Mouse (Mus musculus): ENCODE measurements around the gene Olfr191. TPM values are rescaled to one million over a fixed set of nuclear protein-coding genes. Genes with fewer than 3 reads are reported as not detected.

Olfr191 gene
- polyA plus RNA-seq, 2 experiments = not detected

DNA sequence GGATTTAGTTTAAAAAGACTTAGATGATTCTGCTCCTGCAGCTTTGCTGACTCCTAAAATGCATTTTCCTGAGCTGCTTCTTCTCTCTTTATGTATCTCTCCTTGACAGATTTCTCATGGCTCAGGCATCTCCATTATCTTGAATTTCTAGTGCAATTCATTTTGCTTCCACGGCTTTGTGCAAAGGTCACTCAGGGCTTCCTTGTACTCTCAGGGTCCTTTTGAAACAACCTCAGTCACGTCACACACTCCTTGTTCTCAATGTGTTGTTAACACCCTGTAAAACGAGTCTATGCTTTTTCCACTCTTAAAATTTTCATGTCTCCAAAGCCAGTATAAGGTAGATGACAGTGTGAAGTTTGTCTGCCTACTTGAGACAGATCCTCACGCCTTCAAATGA lies 42.0 kb downstream of the Olfr191 start:
- DNase-seq (ENCODE audit: low spot score) (no peak), ATAC-seq (ENCODE audit: low FRiP score, low read depth) (no peak)
- H3K27ac ChIP-seq (replicated peaks; ENCODE audit: low read depth, low read length) = no peak overlapping the region
- no peaks in the 10 kb centered on the region for H3K36me3 ChIP-seq (ENCODE audit: control insufficient read depth, insufficient read depth, low read length)
- no peak for TF ChIP-seq POLR2A (IDR thresholded peaks at IDR 0.05; ENCODE audit: borderline replicate concordance, extremely low read depth, insufficient read depth, insufficient read length)
- no peak overlapping the region for H3K4me2 ChIP-seq (replicated peaks; ENCODE audit: low read depth, low read length, severe bottlenecking)
- 66% methylated on average over 4 of the region's 4 CpGs for WGBS
- no peak overlapping the region for H3K9ac ChIP-seq (ENCODE audit: low read depth, low read length, severe bottlenecking)
- H3K4me3 ChIP-seq (replicated peaks; ENCODE audit: low read length) = no peak overlapping the region
- H3K4me1 ChIP-seq (ENCODE audit: control insufficient read depth, insufficient read depth, low read length) = no peaks in the 10 kb centered on the region
- no peaks in the 10 kb centered on the region for H3K9me3 ChIP-seq (ENCODE audit: control insufficient read depth, low read length)
- no peaks in the 10 kb centered on the region for H3K27me3 ChIP-seq (ENCODE audit: control insufficient read depth, insufficient read depth, low read length)

DNA sequence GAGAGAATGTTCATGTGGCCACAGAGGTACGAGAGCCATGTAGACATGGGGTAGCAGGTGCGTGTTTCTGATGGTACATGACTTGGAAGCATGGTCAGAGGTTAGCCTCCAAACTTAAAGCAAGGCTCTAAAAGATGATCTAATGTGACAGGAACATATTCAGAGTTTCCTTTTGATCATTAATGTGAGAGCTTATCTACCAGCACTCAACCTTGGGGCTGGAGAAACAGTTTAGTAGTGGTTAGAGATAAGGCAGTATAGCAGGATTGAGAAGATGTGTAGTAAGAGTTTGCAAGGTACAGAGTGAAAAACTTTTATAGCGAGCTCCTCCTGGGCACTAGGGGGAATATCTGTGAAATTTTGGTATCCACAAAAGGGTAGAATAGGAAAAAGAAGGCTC lies 43.8 kb downstream of the Olfr191 start:
- no peak overlapping the region for H3K9ac ChIP-seq (ENCODE audit: low read depth, low read length, severe bottlenecking)
- H3K4me1 ChIP-seq (ENCODE audit: control insufficient read depth, insufficient read depth, low read length) = no peaks in the 10 kb centered on the region
- H3K4me2 ChIP-seq (replicated peaks; ENCODE audit: low read depth, low read length, severe bottlenecking) = no peak overlapping the region
- H3K27me3 ChIP-seq (ENCODE audit: control insufficient read depth, insufficient read depth, low read length) = no peaks in the 10 kb centered on the region
- H3K27ac ChIP-seq (replicated peaks; ENCODE audit: low read depth, low read length) = no peak overlapping the region
- no peak for ATAC-seq (ENCODE audit: low FRiP score, low read depth)
- no peak for DNase-seq (ENCODE audit: low spot score)
- H3K36me3 ChIP-seq (ENCODE audit: control insufficient read depth, insufficient read depth, low read length) = no peaks in the 10 kb centered on the region
- WGBS = 85% methylated on average over 3 of the region's 3 CpGs
- no peak overlapping the region for H3K4me3 ChIP-seq (replicated peaks; ENCODE audit: low read length)
- no peak for TF ChIP-seq POLR2A (IDR thresholded peaks at IDR 0.05; ENCODE audit: borderline replicate concordance, extremely low read depth, insufficient read depth, insufficient read length)
- H3K9me3 ChIP-seq (ENCODE audit: control insufficient read depth, low read length) = no peaks in the 10 kb centered on the region

DNA sequence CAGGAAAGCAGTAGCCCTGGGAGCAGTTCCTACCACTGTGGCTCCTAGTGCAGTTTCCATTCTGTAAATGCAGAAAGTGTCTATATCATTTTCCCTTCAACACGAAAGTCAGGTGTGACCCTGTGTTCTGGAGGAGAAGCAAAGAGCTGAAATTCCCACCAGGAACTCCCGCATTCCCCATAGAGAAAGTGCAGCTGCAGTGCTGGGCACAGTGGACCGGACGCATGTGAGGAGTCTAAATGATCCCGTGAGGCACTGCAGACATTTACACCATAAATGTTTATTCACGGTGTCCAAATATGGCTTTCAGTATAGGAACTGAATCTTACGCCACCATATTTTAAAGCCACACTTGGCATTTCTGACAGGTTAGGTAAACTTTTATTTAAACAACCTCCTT lies 49.9 kb downstream of the Olfr191 start, which contains the start of gene Olfr187:
Gene Olfr187 (minus strand): TSS at position 58 of the 400 bp plus-strand sequence.
- H3K36me3 ChIP-seq (ENCODE audit: control insufficient read depth, insufficient read depth, low read length) = no peaks in the 10 kb centered on the region
- no peak within 1 kb of the TSS for H3K4me3 ChIP-seq (replicated peaks; ENCODE audit: low read length)
- no peak for ATAC-seq (ENCODE audit: low FRiP score, low read depth)
- no peak for DNase-seq (ENCODE audit: low spot score)
- no peaks in the 10 kb centered on the region for H3K4me1 ChIP-seq (ENCODE audit: control insufficient read depth, insufficient read depth, low read length)
- H3K9me3 ChIP-seq (ENCODE audit: control insufficient read depth, low read length) = no peaks in the 10 kb centered on the region
- H3K27me3 ChIP-seq (ENCODE audit: control insufficient read depth, insufficient read depth, low read length) = no peaks in the 10 kb centered on the region
- WGBS = 79% methylated on average over 7 of the region's 7 CpGs
- no peak for TF ChIP-seq POLR2A (IDR thresholded peaks at IDR 0.05; ENCODE audit: borderline replicate concordance, extremely low read depth, insufficient read depth, insufficient read length)
- no peak within 1 kb of the TSS for H3K4me2 ChIP-seq (replicated peaks; ENCODE audit: low read depth, low read length, severe bottlenecking)
- no peak within 1 kb of the TSS for H3K27ac ChIP-seq (replicated peaks; ENCODE audit: low read depth, low read length)
- H3K9ac ChIP-seq (ENCODE audit: low read depth, low read length, severe bottlenecking) = no peak within 1 kb of the TSS

Other genes starting within 250 kb of the Olfr191 start
- gene Olfr177, start 215.1 kb downstream of the Olfr191 start, polyA plus RNA-seq (2012; rRNA removed) = not detected in 2 replicates
- not detected in 2 replicates for gene Olfr177, start 215.1 kb downstream of the Olfr191 start, polyA plus RNA-seq (2014; fragmentation: Nextera tagmentation; extraction: Ambion mirVana)
- not detected in 2 replicates for gene Olfr178, start 197.8 kb downstream of the Olfr191 start, polyA plus RNA-seq (2012; rRNA removed)
- not detected in 2 replicates for gene Olfr178, start 197.8 kb downstream of the Olfr191 start, polyA plus RNA-seq (2014; fragmentation: Nextera tagmentation; extraction: Ambion mirVana)
- gene Olfr181, start 161.1 kb downstream of the Olfr191 start, polyA plus RNA-seq (2012; rRNA removed) = not detected in 2 replicates
- not detected in 2 replicates for gene Olfr181, start 161.1 kb downstream of the Olfr191 start, polyA plus RNA-seq (2014; fragmentation: Nextera tagmentation; extraction: Ambion mirVana)
- not detected in 2 replicates for gene Olfr180, start 160.4 kb downstream of the Olfr191 start, polyA plus RNA-seq (2012; rRNA removed)
- gene Olfr180, start 160.4 kb downstream of the Olfr191 start, polyA plus RNA-seq (2014; fragmentation: Nextera tagmentation; extraction: Ambion mirVana) = not detected in 2 replicates
- gene Olfr183, start 94.5 kb downstream of the Olfr191 start, polyA plus RNA-seq (2012; rRNA removed) = not detected in 2 replicates
- not detected in 2 replicates for gene Olfr183, start 94.5 kb downstream of the Olfr191 start, polyA plus RNA-seq (2014; fragmentation: Nextera tagmentation; extraction: Ambion mirVana)
- not detected in 2 replicates for gene Olfr186, start 59.5 kb downstream of the Olfr191 start, polyA plus RNA-seq (2012; rRNA removed)
- gene Olfr186, start 59.5 kb downstream of the Olfr191 start, polyA plus RNA-seq (2014; fragmentation: Nextera tagmentation; extraction: Ambion mirVana) = not detected in 2 replicates
- not detected in 2 replicates for gene Olfr187, start 50.1 kb downstream of the Olfr191 start, polyA plus RNA-seq (2012; rRNA removed)
- gene Olfr187, start 50.1 kb downstream of the Olfr191 start, polyA plus RNA-seq (2014; fragmentation: Nextera tagmentation; extraction: Ambion mirVana) = not detected in 2 replicates
- gene Olfr190, start 11.8 kb downstream of the Olfr191 start, polyA plus RNA-seq (2012; rRNA removed) = not detected in 2 replicates
- not detected in 2 replicates for gene Olfr190, start 11.8 kb downstream of the Olfr191 start, polyA plus RNA-seq (2014; fragmentation: Nextera tagmentation; extraction: Ambion mirVana)
- not detected in 2 replicates for gene Olfr193, start 22.1 kb upstream of the Olfr191 start, polyA plus RNA-seq (2012; rRNA removed)
- not detected in 2 replicates for gene Olfr193, start 22.1 kb upstream of the Olfr191 start, polyA plus RNA-seq (2014; fragmentation: Nextera tagmentation; extraction: Ambion mirVana)
- not detected in 2 replicates for gene Olfr194, start 31.2 kb upstream of the Olfr191 start, polyA plus RNA-seq (2012; rRNA removed)
- gene Olfr194, start 31.2 kb upstream of the Olfr191 start, polyA plus RNA-seq (2014; fragmentation: Nextera tagmentation; extraction: Ambion mirVana) = not detected in 2 replicates
- gene Olfr195, start 57.2 kb upstream of the Olfr191 start, polyA plus RNA-seq (2012; rRNA removed) = not detected in 2 replicates
- not detected in 2 replicates for gene Olfr195, start 57.2 kb upstream of the Olfr191 start, polyA plus RNA-seq (2014; fragmentation: Nextera tagmentation; extraction: Ambion mirVana)
- not detected in 2 replicates for gene Olfr196, start 80.6 kb upstream of the Olfr191 start, polyA plus RNA-seq (2012; rRNA removed)
- not detected in 2 replicates for gene Olfr196, start 80.6 kb upstream of the Olfr191 start, polyA plus RNA-seq (2014; fragmentation: Nextera tagmentation; extraction: Ambion mirVana)
- not detected in 2 replicates for gene Olfr198, start 113.7 kb upstream of the Olfr191 start, polyA plus RNA-seq (2012; rRNA removed)
- not detected in 2 replicates for gene Olfr198, start 113.7 kb upstream of the Olfr191 start, polyA plus RNA-seq (2014; fragmentation: Nextera tagmentation; extraction: Ambion mirVana)
- gene Olfr199, start 129.9 kb upstream of the Olfr191 start, polyA plus RNA-seq (2012; rRNA removed) = not detected in 2 replicates
- not detected in 2 replicates for gene Olfr199, start 129.9 kb upstream of the Olfr191 start, polyA plus RNA-seq (2014; fragmentation: Nextera tagmentation; extraction: Ambion mirVana)
- not detected in 2 replicates for gene Olfr201, start 182.8 kb upstream of the Olfr191 start, polyA plus RNA-seq (2012; rRNA removed)
- not detected in 2 replicates for gene Olfr201, start 182.8 kb upstream of the Olfr191 start, polyA plus RNA-seq (2014; fragmentation: Nextera tagmentation; extraction: Ambion mirVana)
- gene Olfr202, start 197.0 kb upstream of the Olfr191 start, polyA plus RNA-seq (2012; rRNA removed) = not detected in 2 replicates
- not detected in 2 replicates for gene Olfr202, start 197.0 kb upstream of the Olfr191 start, polyA plus RNA-seq (2014; fragmentation: Nextera tagmentation; extraction: Ambion mirVana)
- gene Olfr203, start 209.1 kb upstream of the Olfr191 start, polyA plus RNA-seq (2012; rRNA removed) = not detected in 2 replicates
- gene Olfr203, start 209.1 kb upstream of the Olfr191 start, polyA plus RNA-seq (2014; fragmentation: Nextera tagmentation; extraction: Ambion mirVana) = not detected in 2 replicates
- not detected in 2 replicates for gene Olfr204, start 228.4 kb upstream of the Olfr191 start, polyA plus RNA-seq (2012; rRNA removed)
- gene Olfr204, start 228.4 kb upstream of the Olfr191 start, polyA plus RNA-seq (2014; fragmentation: Nextera tagmentation; extraction: Ambion mirVana) = not detected in 2 replicates
- gene Olfr205, start 241.3 kb upstream of the Olfr191 start, polyA plus RNA-seq (2012; rRNA removed) = not detected in 2 replicates
- gene Olfr205, start 241.3 kb upstream of the Olfr191 start, polyA plus RNA-seq (2014; fragmentation: Nextera tagmentation; extraction: Ambion mirVana) = not detected in 2 replicates

Data from limb, embryonic 14.5 days (tissue).